Mouse (Mus musculus) spleen, adult 2 months (tissue): Measurements from ENCODE around the gene Phlda2.

ENCODE experiments used
- CTCF ChIP-seq: fragments of 200-500 bp; IDR thresholded peaks from 2 replicates; pipeline ENCODE4 v1.5.1; 2011; ENCODE audit warnings: mild to moderate bottlenecking, inconsistent platforms; ENCODE audit not compliant: insufficient read depth, insufficient read length, insufficient replicate concordance; ENCODE audit errors: extremely low read depth
- POLR2A ChIP-seq: fragments of 200-500 bp; IDR thresholded peaks from 2 replicates; pipeline ENCODE4 v1.6.1; 2011; ENCODE audit warnings: low read depth, low read length, inconsistent platforms

DNA sequence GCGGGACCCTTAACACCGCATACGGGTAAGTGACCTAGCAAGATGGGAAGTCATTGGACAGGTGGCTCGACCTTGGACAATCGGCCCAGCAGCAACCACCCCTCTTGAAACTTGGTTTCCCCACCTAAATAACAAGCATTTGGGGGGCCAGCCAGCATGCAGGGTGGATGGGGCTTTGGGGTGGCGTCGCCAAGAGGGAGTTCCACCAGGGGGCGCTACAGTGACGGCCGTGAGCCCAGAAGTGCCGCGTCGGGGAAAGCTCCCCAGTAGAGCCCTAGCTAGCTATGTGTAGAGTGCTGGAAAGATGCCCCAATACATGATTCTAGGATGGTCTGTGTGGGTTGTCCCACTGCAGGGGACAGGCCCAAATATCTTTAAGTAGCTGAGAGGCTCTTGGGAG is 22.5 kb downstream of the Phlda2 start:
- TF ChIP-seq CTCF = peak; percentile 69
- TF ChIP-seq POLR2A = no peak
